Mouse (Mus musculus): Measurements from ENCODE around the gene Syt16.

The Syt16 gene

GRCm38 (mm10) chr12:73997297-73998127 lies at the start of gene Syt16:
Syt16 (plus strand) TSS chr12:73997661.
- DNase-seq = no peak

DNA sequence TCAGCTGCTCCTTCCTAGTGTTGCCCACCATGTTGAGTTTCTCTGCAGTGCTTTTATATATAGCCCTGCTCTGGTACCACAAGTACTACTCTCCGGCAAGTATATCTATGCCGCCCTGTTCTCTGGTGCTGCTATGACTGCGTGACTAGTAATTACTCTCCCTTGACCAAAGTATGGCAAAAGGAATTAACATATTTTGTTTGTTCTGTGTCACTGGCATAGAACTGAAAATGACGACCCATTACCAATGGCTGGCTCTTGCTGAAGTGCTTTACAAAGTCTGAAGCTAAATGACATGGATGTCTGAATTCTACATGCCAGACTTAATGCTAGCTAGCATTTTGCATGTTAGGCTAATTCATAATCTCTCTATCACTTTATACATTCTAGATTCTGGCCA lies 49.0 kb upstream of the Syt16 start:
- no peak for DNase-seq

GRCm38 (mm10) chr12:73949318-73950058 lies 48.0 kb upstream of the Syt16 start:
- peak; percentile 60 for DNase-seq

DNA sequence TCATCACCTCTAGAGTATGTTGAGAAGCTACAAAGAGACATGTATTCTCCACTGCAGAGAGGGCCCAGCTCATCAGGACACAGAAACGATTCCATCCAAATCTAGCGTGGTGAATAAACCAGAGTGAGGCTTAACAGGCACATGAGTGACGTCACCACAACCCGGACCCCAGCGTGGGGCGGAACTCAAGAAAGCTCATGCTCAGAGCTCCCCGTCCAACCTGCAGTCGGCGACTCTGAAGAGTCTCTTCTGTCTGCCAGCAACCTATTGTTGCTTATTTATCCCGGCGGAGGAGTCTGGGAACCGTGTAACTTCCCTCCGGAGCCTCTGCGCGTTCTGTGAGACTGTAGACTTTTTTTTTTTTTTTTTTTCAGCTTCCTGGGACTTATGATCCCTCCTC lies 44.6 kb upstream of the Syt16 start:
- no peak for DNase-seq

GRCm38 (mm10) chr12:73953420-73954186 lies 43.9 kb upstream of the Syt16 start:
- no peak for DNase-seq

- DNase-seq = peak; percentile 32
Observed at GRCm38 (mm10) chr12:73954785-73955184, 42.7 kb upstream of the Syt16 start.

- DNase-seq = no peak
Observed at GRCm38 (mm10) chr12:73957676-73958075, 39.8 kb upstream of the Syt16 start.

DNA sequence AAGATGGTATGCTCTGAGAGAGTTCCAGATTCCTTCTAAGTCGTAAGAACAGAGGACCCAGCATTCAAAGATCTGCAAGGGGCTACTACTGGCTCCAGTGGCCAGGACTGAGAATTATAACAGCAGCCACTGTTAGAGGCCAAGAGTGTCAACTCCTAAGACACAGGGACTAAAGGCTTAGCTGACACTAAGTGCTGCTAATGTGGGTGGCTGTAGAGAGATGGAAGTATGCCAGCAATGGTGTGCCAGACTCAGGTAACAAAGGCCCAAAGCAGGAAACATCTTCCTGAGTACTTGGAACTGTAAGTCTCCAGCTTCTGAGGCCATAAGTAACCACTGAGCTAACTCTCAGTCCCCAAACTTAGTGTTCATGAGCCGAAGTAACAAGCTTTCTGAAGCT lies 38.6 kb upstream of the Syt16 start:
- no peak for DNase-seq

DNA sequence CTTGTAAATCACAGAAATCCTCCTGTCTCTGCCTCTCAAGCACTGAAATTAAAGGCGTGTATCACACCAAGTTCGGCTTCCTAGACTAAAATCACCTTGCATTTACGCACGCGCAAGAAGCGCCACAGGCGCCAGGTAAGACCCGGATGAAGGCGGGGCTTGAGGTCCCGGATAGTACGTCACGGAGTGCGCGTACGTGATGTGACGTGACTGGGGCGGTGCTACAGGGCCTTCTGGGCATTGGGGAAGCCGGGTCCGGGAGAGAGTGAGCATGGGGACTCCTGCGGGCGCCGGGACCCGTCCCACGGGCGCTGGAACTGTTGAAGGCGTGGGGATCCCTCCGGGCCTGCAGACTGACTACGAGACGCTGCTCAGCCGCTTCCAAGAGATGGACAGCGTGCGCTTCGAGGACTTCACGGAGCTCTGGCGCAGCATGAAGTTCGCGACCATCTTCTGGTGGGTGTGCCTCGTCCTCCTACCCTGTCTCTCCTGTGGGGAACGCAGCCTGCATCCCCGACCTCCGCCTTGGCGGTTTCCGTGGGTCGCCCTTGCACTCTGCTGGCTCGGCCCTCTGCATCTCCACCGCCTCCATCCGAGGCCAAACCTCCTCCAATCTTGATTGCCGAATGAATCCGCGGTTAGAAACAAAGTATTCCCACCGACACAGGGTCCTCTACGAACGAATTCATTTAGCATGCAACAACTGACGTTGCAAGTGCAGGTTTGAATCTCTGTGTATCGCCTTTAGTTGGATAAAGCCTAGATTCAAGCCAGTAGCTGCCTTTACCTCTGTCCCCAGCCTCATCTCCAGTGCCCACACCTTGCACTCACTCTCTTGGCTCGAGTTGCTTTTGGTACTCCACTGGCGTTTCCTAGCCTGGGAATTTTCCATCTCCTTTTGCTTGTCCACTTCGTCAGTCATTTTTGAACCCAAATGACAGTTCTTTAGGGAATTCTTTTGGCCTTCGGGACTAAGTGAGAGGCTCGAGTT lies 32.9 kb upstream of the Syt16 start, which contains the start of gene Snapc1:
Gene Snapc1 (plus strand): TSS at position 191 of the 991 bp plus-strand sequence.
- peak; percentile 97 for DNase-seq

DNA sequence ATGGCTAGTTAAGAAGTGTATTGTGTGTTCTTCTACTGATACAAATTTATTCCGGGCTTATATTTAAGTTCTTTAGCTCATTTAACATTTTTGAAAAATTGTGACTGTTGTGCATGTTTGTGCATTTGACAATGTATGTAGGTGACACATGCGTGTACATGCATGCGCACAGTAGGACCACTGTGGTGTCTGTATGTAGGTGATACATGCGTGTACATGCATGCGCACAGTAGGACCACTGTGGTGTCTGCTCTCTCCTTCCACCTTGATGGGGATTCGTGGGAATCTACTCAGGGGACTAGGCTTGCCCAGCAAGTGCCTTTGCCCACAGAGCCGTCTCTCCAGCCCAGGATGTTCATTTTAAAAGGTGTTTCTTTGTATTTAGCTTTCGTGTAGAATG lies 28.3 kb upstream of the Syt16 start:
- no peak for DNase-seq

DNA sequence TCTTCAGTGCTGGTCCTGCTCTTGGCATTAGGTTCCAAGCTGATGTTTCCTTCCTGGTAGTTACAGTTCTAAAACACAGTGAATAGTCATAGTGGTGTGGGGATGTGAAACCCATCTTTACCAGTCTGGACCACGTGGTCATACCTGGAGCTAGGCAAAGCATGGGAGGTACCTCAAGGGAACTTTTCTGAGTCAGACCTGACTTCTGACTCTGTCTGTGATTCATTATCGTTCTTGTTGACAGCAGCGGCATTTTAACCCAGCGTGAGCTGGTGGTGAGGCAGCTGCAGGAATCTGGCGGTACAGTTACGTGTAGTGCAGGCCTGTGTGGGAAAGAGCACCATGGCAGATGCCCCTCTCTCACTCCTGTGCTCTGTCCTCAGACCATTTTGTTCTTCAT lies 22.9 kb upstream of the Syt16 start:
- DNase-seq = no peak

DNA sequence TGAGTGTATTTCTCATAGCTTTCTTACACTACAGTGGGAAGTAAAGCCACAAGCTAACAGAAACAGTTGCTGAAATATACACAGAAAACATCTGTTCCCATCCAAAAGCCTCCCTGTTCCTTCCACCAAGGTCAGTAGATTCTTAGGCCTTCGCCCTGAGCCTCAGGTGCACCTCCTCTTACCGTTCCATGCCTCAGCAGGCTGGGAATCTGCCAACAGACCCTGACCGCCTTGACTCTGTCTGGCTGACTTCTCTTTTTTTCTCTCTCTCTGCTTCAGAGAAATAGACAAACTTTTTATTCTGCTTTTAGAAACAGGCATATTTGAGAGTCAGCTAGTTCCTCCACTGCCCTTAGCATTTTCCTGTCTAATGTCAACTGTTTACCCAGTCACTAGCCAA lies 19.3 kb upstream of the Syt16 start:
- peak; percentile 76 for DNase-seq

GRCm38 (mm10) chr12:73979667-73980066 lies 17.8 kb upstream of the Syt16 start:
- DNase-seq = no peak

DNA sequence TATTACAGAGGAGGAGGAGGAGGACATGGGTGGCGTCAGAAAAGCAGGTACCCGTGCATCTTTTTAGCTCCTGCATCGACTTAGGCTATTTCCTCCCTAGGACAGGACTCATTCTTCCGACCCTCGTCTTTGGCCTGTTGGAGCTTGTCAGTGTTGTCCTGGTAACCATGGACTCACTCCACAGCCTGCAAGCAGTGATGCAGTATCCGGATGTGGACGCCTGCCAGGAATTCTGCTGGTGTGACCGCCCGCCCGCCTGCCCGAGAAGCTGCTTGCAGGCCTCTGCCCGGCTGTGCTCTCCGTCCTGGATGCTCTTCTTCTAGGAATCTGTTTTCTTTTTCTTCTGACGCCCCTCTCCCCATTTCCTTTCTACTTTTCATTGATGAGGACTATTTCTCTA lies 14.9 kb upstream of the Syt16 start:
- DNase-seq = peak; percentile 68

DNA sequence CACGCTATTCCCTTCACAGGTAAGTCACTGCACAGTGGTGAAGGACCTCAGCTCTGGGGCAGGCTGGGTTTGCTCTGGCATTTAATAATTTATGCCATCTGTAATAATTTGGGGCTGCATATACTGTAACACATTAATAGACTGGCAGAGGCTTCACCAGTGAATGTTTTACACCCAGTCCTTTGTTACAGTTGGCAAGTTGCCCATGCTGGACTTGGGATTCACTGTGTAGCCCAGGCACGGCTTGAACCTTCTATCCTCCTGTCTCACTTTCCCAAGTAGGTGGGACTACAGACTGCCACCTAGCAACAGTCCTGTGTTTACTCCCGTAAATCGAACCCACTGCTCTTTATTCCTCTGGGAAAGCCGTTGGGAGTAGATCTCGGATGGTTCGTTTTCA lies 11.2 kb upstream of the Syt16 start:
- DNase-seq = peak; percentile 51

GRCm38 (mm10) chr12:73988393-73989008 lies 9.0 kb upstream of the Syt16 start:
- DNase-seq = no peak

DNA sequence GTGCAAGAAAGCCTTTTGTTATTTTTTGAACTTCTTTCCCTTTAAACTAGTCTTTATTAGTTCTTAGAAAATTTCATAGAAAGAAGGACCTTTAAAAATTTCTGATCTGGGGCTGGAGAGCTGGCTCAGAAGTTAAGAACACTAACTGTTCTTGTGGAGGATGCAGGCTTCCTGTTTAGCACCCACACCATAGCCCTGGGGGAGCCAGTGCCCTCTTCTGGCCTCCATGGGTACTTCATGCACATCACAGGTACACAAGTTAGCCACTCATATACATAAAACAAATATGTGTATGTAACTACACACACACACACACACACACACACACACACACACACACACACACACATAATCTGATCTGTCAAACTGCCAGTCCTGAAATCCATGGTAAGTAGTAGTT lies 7.9 kb upstream of the Syt16 start:
- DNase-seq = peak; percentile 37

GRCm38 (mm10) chr12:73996906-73997296 lies 560 bp upstream of the Syt16 start:
- no peak for DNase-seq

DNA sequence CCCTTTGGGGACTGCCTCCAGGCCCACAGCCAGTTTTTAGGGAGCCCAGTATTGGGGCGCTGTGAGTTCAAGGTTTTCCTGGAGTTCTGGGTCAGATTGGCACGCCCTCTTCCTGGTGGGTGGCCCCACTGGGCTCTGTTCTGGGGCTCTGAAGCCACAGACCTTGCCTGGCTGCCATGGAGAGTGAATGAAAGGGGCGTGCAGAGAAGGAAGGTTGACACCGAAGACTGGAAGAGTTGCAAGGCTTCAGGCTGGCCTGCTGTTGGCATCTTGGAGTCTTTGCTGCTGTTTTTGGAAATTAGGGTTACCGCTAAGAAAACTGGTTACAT lies 631 bp downstream of the Syt16 start:
- DNase-seq = no peak

GRCm38 (mm10) chr12:74002449-74002848 lies 5.0 kb downstream of the Syt16 start:
- DNase-seq = no peak

DNA sequence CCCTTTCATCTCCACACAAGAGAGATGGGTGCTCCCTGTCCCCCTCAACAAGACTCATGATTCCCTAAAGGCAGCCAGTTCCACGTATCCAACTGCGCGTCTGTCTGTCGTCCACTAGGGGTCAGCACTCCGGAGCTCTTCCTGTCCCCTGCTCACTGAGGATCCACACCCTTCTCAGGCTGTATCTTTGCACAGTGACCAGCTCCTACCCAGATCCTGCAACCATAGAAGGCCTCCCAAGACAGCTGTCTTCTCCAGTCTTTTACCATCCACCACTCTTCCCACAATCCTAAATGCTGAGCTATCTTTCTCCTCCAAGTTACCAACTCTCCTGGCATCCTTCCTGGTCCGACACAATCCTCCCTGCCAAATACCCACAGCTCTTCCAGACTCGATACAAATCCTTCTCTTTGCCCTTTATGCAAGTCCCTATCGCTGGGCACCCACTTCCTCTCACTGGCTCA lies 12.0 kb downstream of the Syt16 start:
- DNase-seq = no peak

GRCm38 (mm10) chr12:74013739-74014138 lies 16.3 kb downstream of the Syt16 start:
- peak; percentile 48 for DNase-seq

Data from kidney, adult 11 months (tissue).